Mouse (Mus musculus) kidney, postnatal 14 days (tissue): ENCODE data around the gene Slc39a12.
A peak's percentile ranks its signal among the peaks of the same experiment; 100 is the strongest.

Experiments
- DNase-seq: peaks from one replicate; pipeline ENCODE4 v3.0.0; 2022; ENCODE audit warnings: mixed read lengths

Gene Slc39a12

GRCm38 (mm10) chr2:14388162-14388561 lies at the start of gene Slc39a12:
Slc39a12 (plus strand) TSS chr2:14388316.
- no peak for DNase-seq

- DNase-seq = peak; percentile 90
Observed at GRCm38 (mm10) chr2:14341652-14342308, 46.3 kb upstream of the Slc39a12 start.

- DNase-seq = no peak
Observed at GRCm38 (mm10) chr2:14342309-14342839, 45.7 kb upstream of the Slc39a12 start.

- no peak for DNase-seq
Observed at GRCm38 (mm10) chr2:14388856-14389255, 740 bp downstream of the Slc39a12 start.

- DNase-seq = no peak
Observed at GRCm38 (mm10) chr2:14390900-14391299, 2.8 kb downstream of the Slc39a12 start.

GRCm38 (mm10) chr2:14403000-14403399 lies 14.9 kb downstream of the Slc39a12 start:
- DNase-seq = no peak

GRCm38 (mm10) chr2:14428987-14429386 lies 40.9 kb downstream of the Slc39a12 start:
- DNase-seq = no peak

GRCm38 (mm10) chr2:14447322-14447721 lies 59.2 kb downstream of the Slc39a12 start:
- DNase-seq = peak; percentile 9

GRCm38 (mm10) chr2:14450866-14451265 lies 62.8 kb downstream of the Slc39a12 start:
- DNase-seq = no peak

- peak; percentile 45 for DNase-seq
Observed at GRCm38 (mm10) chr2:14454946-14455631, 67.0 kb downstream of the Slc39a12 start.

GRCm38 (mm10) chr2:14464438-14464837 lies 76.3 kb downstream of the Slc39a12 start:
- no peak for DNase-seq

GRCm38 (mm10) chr2:14494132-14494531 lies 106.0 kb downstream of the Slc39a12 start:
- DNase-seq = no peak

- DNase-seq = no peak
Observed at GRCm38 (mm10) chr2:14496150-14496549, 108.0 kb downstream of the Slc39a12 start.

- DNase-seq = no peak
Observed at GRCm38 (mm10) chr2:14502482-14502881, 114.4 kb downstream of the Slc39a12 start.

GRCm38 (mm10) chr2:14518237-14518636 lies 130.1 kb downstream of the Slc39a12 start:
- no peak for DNase-seq

GRCm38 (mm10) chr2:14534325-14535077 lies 146.4 kb downstream of the Slc39a12 start:
- DNase-seq = no peak

GRCm38 (mm10) chr2:14535246-14535671 lies 147.1 kb downstream of the Slc39a12 start:
- no peak for DNase-seq

GRCm38 (mm10) chr2:14537781-14538180 lies 149.7 kb downstream of the Slc39a12 start:
- no peak for DNase-seq

- peak; percentile 56 for DNase-seq
Observed at GRCm38 (mm10) chr2:14543355-14543754, 155.2 kb downstream of the Slc39a12 start.

GRCm38 (mm10) chr2:14543773-14544172 lies 155.7 kb downstream of the Slc39a12 start:
- DNase-seq = no peak
